Mouse (Mus musculus) NIH3T3 (cell line): ENCODE measurements at regions not wholly inside any gene's neighbourhood (a gene's known extent, or its start where the extent isn't known, plus 50 kb on each side); places are given as distances from the start of the nearest gene placed in this dataset.

ENCODE experiments used
- DNase-seq: peaks from one replicate; pipeline ENCODE4 v3.0.0-alpha.2; 2012; ENCODE audit warnings: low read depth

DNA sequence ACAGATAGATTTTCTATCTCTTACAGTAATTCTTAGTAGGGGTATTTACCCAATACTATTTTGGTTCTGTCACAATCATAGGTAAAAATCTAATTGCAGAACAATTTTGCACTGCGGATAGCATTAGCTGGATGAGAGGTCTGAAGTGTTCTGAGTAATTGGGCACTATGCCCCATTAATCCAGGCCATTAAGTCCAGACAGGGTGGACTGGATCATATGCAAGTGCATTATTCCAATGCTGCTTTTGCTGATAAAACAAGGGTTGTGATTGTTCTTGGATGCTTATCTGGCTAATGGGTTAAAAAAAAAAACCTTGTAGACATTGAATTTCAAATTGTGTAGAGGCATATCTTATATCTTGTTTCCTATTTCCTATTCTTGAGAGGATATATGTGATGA lies 1732.6 kb upstream of the Gm6569 start:
- DNase-seq, result no peak

DNA sequence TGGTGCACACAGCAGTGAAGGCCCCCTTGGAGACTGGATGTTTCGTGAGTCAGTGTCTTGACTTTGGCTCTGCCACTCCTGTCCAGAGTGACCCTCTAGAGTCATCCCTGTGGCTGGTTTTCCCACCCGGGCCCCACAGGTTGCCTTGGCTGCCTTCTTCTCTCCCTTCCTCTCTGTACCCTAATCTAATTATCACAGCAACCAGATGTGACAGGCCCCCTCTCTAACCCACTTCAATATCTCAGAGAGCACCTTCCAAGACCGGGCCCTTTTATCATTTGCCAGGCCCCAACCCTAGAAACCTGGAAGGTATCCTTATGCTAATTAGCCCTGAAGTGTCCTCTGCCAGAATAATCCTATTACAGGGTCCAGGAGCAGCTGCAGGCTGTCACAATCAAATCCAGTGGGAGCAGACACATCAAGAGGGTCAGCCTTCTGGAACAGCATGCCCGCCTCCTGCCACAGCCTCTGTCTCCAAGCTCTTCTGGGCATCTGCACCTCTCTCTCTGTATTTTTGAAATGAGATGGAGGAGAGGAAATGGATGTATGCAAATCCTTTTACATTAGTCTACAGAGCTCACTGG lies 1728.4 kb upstream of the Gm6569 start:
- no peak for DNase-seq

DNA sequence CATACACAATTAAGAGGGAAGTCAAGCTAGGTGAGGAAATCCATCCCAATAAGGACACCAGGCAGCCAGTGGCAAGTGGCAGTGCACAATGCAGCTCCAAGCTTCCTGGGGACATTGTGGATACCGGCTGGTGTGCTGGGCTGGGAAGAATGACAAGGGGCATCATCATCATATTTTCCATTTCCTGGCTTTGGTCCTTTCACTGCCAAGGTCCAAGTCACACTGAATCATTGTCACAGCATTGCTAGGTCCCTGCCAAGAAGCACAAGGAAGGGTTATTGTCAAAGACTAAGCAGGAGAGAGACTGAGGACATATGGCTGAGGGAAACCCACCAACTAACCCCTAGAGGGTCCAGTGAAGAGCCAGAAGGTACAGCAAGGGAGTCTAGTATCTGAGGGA lies 1723.8 kb upstream of the Gm6569 start:
- DNase-seq, result no peak

DNA sequence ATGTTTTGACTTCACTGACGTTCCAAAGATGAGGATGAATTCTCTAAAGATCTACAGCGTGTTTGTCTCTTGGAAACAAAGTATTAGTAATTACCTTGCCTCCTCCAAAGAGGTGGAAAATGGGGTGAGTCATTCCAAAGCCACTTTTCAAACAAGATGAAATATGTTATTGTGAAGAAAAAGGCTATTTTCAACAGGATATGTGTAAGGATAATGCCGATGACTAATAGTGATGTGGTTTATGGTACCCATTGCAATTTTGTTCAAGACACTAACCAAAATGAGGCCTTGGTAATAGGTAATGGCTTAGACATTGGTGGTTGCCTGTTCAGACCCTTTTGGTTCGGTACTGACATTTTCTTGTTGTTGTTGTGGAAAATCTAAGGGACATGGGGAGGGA lies 1717.6 kb upstream of the Gm6569 start:
- peak; percentile 42 for DNase-seq

DNA sequence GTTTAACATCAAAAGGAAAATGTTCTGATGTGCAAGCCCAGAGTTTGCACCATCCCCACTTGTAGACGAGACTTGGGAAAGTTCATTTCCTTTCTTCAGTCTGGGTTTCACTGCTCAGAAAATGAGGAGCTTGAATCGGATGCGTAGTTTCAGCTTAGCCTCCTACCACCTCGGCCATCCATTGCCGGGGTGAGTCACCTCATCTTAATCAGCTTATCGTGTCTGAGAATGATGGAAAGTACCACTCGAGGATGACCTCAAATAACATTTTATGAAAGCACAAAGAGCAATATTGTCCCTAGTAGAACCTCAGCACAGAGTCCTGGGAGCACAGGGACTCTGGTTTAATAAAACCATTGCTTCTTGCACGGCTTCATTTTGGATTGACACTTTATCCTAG lies 1700.1 kb upstream of the Gm6569 start:
- DNase-seq, result peak; percentile 12

DNA sequence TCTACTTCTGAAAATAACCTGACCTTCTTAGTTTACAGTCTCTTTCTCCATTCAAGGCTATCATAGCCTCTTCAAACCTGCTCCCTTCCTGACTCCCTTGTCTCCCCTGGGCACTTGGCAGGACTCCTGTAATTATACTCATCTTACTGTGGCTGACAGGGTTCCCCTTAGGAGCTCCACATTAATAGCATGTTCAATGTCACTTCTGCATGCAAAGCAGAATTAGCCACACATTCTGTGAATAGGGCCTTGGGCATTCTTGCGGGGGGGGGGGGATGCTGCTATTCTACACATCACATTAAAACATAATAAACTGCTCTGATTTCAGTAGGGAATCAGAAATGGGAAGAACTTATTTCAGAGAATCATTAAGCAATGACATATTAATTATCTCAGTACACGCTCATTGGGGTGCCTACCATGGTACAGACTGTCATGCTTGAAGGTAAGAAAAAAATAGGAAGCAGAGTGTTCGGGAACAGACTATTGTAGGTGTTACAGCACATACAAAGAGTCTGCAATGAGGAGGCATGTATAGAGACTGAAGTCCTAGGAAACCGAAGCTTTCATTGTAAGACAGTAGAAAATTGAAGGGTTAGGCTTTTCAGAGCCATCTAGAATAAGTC lies 1698.3 kb upstream of the Gm6569 start:
- DNase-seq, result no peak

DNA sequence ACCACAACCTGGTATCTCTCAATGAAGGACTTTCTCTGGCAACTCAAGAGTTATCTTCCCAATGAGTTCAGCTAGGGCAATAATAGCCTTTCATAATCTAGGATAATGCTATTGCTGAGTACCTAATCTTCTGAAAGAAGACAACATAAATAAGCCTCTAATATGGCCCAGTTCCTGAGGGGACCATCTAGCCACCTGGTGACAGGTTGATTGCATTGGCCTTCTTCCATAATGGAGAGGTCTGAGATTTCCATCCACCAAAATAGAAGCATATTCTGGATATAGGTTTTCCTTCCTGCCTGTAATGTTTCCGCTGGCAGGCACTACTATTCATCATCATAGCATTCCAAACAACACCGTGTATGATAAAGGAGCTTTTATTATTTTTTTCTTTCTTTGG lies 1694.2 kb upstream of the Gm6569 start:
- no peak for DNase-seq

DNA sequence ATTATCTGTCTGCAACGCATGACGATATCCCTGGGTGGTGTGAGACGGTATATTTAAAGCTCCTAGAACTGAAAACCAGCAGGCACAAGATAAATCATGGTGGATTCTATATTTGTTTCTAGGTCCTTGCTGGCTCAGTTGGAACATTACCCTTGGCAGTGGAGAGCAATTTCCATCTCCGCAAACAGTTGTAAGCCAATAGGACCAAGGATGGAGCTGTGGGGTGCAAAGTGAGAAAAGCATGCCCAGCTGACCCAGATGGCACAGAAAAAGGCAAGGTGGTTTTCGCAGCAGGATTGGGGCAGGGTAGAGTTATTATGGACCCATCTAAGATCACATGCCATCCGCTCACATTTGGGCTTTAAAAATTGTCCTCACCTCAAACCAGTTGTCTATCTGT lies 1683.8 kb upstream of the Gm6569 start:
- DNase-seq, result no peak

DNA sequence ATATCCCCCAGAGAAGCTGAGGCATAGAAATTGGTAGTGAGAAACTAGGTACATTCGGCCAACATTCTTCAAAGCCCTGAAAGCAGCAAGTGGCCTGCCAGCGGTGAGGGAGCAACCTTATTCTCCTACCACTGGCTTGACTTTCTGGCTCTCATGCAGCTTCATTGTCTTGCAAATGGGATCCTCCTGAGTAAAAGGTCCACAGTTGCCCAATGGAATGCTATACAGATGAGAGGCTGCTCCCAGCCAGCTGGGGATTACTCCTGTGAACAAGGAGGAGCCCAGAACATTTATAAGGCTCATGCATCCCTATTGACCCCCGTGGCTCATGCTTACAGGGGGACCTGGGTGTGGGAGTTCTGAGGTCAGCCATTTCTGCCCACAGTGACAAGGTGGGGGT lies 1675.9 kb upstream of the Gm6569 start:
- DNase-seq, result no peak

DNA sequence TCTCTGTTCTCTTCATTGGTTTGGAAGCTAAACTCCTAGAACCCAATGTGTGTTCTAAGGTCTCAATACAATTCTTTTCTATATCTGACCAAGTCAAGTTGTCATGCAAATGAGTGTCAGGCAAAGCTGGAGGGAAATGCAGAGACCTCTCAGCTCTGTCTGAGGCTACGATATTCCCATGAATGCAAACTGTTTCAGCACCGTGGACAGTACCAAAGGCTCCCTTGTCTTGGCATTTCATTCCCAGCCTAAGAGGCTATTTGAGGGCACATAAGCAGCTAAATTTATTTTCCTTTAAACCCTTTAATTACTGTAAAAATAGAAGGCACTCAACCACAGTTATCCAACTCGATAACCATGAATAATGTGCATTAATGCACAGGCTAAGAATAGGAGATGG lies 1633.5 kb upstream of the Gm6569 start:
- DNase-seq, result peak; percentile 79

DNA sequence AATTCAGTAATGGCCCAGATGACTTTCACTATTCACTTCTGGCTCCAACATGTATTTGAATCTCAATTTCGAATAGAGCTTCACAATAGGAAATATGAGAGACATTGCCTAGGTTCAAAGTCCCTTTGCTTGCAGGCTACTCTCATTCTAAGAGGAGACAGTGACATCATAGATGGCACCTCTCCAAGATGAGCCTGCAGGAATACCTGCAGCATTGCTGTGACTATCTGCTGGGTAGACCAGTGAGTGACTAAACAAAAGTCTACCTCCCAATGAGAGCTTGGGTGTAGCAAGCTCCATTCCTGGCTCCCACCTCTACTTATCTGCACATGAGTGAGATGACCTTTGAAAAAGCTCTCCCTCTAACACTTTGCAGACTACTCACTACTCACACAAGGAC lies 1632.6 kb upstream of the Gm6569 start:
- no peak for DNase-seq

DNA sequence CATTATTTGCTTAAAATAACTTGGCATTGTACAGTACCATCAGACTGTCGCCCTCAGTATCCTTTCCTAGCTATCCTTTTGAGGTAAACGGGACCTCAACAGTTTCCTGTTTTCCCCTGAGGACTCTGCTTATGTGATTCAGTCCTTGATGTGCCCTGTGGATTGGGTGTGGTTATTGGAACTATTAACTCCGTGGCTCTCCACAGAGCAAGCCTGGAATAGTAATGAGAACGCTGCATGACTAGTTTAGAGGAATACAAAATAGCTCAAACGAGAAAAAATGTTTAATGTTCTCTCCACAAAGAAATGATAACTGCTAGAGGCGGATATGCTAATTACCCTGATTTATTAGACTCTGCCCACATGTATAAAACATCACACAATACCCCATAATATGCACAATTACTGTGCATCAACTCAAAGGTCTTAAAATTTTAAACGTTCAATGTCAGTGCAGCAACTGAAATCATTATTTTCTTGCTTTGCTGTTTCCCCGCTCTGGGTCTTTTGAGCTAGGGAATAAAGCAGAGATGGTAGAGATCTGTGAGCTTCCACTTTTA lies 1629.0 kb upstream of the Gm6569 start:
- no peak for DNase-seq

DNA sequence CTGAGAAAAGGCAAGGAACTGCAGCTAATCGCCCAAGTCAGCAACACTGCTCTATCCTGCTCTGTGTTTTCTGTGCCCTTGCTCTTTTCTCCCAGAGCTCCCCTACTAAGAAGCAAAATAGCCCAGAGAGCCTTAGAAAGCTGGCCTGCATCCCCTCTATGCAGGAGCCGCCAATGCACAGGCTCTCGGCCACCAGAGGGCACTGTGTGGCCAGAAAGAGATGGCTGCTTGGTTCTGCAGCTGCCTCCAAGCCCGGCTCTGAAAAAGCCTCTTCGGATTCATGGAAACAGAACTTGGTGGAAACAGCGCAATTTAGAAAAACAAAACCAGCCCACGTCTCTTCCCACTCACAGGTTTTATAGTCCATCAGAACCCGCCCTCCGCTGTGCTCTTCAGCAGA lies 1628.4 kb upstream of the Gm6569 start:
- DNase-seq, result peak; percentile 86

DNA sequence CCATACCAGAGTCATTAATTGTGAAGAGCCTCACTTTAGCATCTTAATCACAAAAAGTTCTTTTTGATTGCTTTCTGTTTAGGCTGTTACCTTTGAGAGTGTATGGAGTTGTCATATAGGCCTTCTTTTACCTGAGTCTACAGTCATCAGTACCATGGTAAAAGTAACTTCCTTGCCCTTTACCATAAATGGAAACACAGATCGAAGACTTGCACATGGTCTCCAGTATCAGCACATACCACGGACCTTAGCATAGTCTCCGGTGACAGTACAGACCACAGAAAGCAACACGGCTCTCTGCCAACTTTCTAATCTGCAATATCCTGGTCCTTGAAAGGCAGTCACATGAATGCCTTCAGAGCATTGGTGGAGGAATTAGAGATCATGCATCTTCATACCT lies 1626.8 kb upstream of the Gm6569 start:
- no peak for DNase-seq

DNA sequence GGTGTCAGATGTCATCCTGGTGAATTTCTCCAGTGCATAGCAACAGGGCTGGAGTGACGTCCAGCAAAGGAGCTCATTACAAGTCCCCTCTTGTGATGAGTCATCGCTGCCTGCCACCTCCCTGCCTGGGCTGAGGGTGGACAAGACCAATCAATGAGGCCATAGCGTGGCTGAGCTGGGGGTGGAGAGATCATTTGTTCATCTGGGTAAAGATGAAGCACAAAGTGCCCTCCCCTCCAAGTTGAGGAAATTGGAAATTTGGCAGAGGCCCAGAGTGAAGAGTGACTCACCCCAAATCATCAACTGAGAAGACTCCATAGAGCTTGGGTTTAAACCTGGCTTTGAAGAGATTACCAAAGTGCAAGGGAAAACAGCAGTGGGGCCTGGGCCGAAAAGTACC lies 1626.3 kb upstream of the Gm6569 start:
- peak; percentile 64 for DNase-seq

DNA sequence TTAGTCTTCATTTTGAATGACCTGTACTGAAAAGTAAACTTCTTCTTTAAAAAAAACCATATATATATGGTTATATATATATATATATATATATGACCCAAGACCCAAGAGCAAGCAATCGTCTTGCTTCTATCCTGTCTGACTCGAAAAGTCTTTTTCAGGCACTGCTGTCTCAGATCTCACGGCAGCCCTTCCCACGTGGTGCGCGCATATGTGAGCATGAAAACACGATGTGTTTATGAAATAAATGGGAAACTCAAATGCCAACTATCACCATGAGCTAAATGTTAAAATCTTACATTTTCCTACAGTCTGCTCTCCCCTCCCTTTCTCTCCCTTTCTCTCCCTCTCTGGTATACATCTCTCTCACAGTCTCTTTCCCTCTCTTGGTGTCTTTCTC lies 1625.4 kb upstream of the Gm6569 start:
- no peak for DNase-seq

DNA sequence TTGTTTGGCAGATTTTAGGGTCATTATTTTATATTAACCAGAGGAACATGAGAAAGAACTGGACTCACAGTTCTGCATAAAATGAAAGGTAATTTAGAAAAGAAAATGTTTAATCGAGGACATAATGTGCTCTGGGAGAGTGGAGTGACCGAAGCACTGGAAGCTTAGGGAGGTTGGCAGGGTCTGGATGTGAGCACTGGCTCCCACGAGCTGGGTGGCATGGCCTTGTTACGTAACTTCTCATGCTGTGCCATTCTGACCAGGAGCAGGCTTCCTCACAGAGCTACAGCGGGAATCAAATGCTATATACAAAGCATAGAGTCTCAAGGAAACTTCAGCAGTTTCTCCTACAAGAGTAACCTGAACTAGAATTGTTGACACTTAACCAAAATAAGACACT lies 1616.6 kb upstream of the Gm6569 start:
- DNase-seq, result no peak

DNA sequence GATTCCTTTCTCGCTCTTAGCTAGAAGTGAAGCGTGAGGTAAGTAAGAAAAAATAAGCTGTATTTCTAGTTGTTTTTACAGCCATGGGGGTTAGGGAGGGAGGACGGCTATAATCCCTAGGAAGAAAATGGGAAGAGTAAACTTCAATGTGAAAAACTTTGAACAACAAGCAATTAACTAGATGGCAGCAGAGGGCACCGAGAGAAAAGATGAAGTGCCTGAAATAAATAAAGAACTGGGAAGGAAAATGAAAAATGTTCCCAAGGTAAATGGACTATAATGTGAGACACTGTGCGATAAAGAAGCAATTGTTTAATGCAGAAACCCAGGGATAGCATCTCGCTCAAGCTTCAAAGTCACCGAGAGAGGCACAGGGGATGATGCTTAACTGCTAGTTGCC lies 1614.4 kb upstream of the Gm6569 start:
- DNase-seq, result no peak

DNA sequence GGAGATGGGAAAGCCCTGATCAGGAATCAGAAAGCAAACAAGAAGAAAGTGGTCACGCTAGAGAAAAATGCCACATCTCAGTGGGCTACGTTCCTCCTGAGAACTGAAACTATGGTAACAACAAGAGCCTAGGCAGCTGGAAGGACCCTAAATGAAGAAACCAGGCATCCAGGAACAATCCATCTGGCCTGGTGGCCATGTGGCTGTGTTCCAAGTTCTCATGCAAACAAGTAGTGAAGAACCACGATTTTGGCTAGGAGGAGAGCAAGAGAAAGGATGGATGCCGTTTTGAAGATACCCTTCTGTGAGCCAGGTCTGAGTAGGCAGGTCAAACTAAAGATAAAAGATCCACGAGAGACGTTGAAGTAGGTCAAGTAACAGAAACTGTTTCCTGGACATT lies 1613.6 kb upstream of the Gm6569 start:
- DNase-seq, result no peak

DNA sequence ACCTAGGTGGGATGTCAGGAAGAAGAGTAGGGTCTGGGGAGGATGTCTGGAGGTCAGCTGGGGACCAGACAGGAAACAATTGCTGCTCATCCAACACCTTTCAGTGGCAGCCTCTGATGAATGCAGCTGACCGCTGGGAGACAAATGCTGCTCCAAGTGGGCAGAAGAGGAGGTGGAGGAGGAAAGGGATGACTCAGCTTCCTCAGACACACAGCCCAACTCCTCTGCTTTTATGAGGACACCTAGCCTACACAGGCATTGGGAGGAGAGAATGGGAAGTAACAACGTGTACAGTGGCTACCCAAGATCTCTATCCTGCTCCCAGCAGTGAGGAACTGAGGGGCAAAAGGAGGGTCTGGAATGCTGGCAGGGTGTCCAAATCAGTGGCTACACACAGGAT lies 1602.0 kb upstream of the Gm6569 start:
- DNase-seq, result no peak

DNA sequence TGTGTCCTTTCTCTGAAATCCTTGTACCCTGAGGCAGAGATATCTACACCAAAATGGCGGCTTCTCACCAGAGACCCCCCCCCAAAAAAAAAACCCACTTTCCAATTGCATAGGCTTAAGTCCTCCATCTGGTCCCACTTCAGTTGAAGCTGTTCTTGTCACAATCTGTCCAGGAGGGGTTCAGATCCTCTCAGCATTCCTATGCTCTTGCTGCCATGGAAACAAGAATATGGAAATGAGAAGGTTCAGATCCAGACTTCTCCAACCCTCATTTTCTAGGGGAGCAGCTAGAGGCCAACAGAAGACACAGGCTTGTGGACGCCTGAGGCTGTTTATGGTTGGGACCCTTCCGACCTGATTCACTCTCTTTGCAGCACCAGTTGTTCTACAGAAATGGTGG lies 1569.7 kb upstream of the Gm6569 start:
- no peak for DNase-seq

DNA sequence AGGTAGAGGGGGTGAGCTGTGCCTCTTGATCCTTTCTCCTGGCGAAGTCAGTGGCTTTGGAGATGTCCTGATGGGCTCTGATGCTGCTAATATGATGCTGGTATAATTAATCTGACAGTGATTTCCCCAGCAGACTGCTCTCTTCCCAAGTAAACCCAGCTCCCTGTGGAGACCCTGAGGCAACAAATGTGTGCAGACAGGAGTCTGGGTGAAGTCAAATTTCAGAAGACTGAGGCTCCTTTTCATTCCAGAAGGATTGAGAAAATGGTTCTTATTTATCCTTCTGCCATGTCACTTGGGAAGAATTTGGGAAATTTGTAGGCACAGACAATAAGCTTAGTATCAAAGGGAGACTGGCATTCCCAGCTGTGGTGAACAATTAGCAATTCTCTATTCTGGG lies 1550.5 kb upstream of the Gm6569 start:
- DNase-seq, result no peak

DNA sequence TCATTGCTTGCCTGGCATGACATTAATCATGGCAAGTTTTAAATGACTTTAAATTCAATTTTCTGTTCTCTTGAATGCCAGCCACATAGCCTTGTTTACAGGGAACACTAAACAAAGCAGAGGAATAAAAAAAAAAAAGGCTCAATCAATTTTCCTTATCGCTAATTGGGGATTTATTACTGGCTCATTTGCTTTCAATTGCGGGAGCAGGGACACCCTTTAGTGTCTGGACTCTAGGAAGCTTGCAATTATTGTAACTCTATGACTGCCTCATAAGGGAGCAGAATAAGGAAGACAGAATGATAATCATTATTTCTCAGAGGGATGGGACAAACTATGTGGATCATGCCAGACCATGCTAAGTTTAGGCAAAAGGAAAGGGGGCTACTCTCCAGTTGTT lies 1537.7 kb upstream of the Gm6569 start:
- DNase-seq, result no peak

DNA sequence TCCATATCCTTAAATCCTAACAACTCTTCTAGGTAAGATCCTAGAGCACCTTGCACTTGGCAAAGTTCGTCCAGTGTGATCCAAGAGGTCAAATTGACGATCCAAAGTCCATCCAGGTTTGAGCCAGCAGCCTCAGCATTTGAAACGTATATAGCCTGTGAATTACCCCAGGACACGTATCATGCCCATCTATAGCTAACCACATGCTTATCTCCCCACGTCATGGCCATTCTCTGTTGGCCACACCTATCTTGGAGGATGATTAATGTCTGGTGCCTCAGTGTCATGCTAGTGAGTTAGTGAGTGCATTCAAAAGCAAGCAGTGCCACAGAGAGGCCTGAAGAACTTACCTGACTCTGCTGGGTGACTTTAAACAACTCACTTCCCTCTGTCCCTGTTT lies 1521.9 kb upstream of the Gm6569 start:
- DNase-seq, result no peak
